9 mouse cellular contexts compared by ENCODE assay signal in the genomic region with DNA sequence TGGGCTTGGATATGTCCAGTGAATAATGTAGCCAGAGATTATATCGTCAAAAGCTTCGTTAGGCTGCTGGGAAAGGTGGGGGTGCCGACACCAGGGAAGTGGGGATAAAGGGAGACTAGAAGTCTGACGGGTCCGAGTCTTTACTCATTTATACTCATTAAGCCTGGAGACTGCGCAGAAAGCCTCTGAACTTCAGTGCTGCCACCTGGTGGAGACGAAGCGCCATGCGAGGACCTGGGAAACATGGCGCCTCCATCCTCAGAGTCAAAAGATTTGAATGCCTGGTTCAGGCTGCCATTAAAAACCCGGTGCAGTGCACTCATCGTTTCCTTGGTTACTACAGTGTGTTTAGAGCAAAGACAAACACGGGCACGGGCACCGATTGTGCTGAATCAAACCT.
A peak's percentile ranks its signal among the peaks of the same experiment; 100 is the strongest.
DNase-seq lines count a peak whose midpoint lies in the region; ATAC-seq lines count a peak whose summit lies in the region.
"Had no signal": no experiment of that assay in that cellular context is flagged by ENCODE, and none has a peak within 500 bp of the region (broad histone marks: within the 10 kb centered on the region; RNA-seq: fewer than 3 reads in every experiment).

No protein-coding gene starts in this region.

- no peak overlapping the region for H3K27ac ChIP-seq in heart, embryonic 11.5 days (ENCODE audit: low read depth, low read length)
- no peak overlapping the region for H3K27ac ChIP-seq in embryonic facial prominence, embryonic 13.5 days
- H3K27ac ChIP-seq: neural tube, embryonic 13.5 days had no signal

- no peaks in the 10 kb centered on the region for H3K9me3 ChIP-seq in heart, embryonic 11.5 days (replicated peaks; ENCODE audit: control insufficient read depth, low read length)
- H3K9me3 ChIP-seq in embryonic facial prominence, embryonic 13.5 days: no peaks in the 10 kb centered on the region
- H3K9me3 ChIP-seq: neural tube, embryonic 13.5 days had no signal

- no peak overlapping the region for H3K9ac ChIP-seq in heart, embryonic 11.5 days (ENCODE audit: low read depth, low read length)
- no peak overlapping the region for H3K9ac ChIP-seq in embryonic facial prominence, embryonic 13.5 days
- H3K9ac ChIP-seq: neural tube, embryonic 13.5 days had no signal

- H3K4me3 ChIP-seq in heart, embryonic 11.5 days (ENCODE audit: low read depth, low read length): no peak overlapping the region
- H3K4me3 ChIP-seq in embryonic facial prominence, embryonic 13.5 days: no peak overlapping the region
- H3K4me3 ChIP-seq: neural tube, embryonic 13.5 days had no signal

- H3K4me1 ChIP-seq in heart, embryonic 11.5 days (ENCODE audit: control insufficient read depth, insufficient read depth, low read length): no peaks in the 10 kb centered on the region
- H3K4me1 ChIP-seq in embryonic facial prominence, embryonic 13.5 days: peaks cover 7% of the 10 kb centered on the region; the same call in 1 of the 2 replicates
- H3K4me1 ChIP-seq: neural tube, embryonic 13.5 days had no signal

- 50% methylated on average over 15 of the region's 15 CpGs for WGBS in heart, embryonic 11.5 days (ENCODE audit: insufficient replicate concordance)
- 56% methylated on average over 15 of the region's 15 CpGs for WGBS in embryonic facial prominence, embryonic 13.5 days

- no peak overlapping the region; the same call in 1 of the 2 replicates for H3K4me2 ChIP-seq in heart, embryonic 11.5 days
- 0 out of 2 replicates have a peak overlapping the region, but pooled peaks have one; percentile 9 for H3K4me2 ChIP-seq in embryonic facial prominence, embryonic 13.5 days
- H3K4me2 ChIP-seq: neural tube, embryonic 13.5 days had no signal

- peak; percentile 52 to 86 for DNase-seq in heart, adult 18-20 months
- peak; percentile 20 for DNase-seq in adrenal gland, adult 8-10 months
- peak; percentile 71 to 80 for DNase-seq in heart, postnatal 36 days
- peak; percentile 5 for DNase-seq in layer of hippocampus, adult 9-10 months (ENCODE audit: low spot score)
- DNase-seq in testis, postnatal 10 days (ENCODE audit: low spot score): peak; percentile 75

- intact Hi-C loops in heart, postnatal 36 days (cut with DNase I): loop anchor here (1.0 to 5.0 kb wide), 3 partner anchors 52 to 342 kb away; no protein-coding TSS in a partner anchor

- no peak for ATAC-seq in heart, embryonic 11.5 days (replicated peaks; ENCODE audit: insufficient number of reproducible peaks, low FRiP score, low TSS enrichment)
- ATAC-seq in embryonic facial prominence, embryonic 13.5 days (ENCODE audit: insufficient number of reproducible peaks, insufficient read depth, low FRiP score, low TSS enrichment, low read depth): no peak
- peak; percentile 95 for ATAC-seq in megakaryocyte progenitor cell, adult 5-6 weeks (replicated peaks; ENCODE audit: poor library complexity)

- H3K36me3 ChIP-seq in heart, embryonic 11.5 days (ENCODE audit: control insufficient read depth, insufficient read depth, low read length): no peaks in the 10 kb centered on the region
- H3K36me3 ChIP-seq in embryonic facial prominence, embryonic 13.5 days: no peaks in the 10 kb centered on the region
- H3K36me3 ChIP-seq: neural tube, embryonic 13.5 days had no signal

- H3K27me3 ChIP-seq in heart, embryonic 11.5 days (ENCODE audit: control insufficient read depth, insufficient read depth, low read length): no peaks in the 10 kb centered on the region
- no peaks in the 10 kb centered on the region for H3K27me3 ChIP-seq in embryonic facial prominence, embryonic 13.5 days
- H3K27me3 ChIP-seq: neural tube, embryonic 13.5 days had no signal

Comparison
In these comparisons a context has a peak if more than half of its experiments do, and no peak if none do; other contexts are left out.
1. DNase-seq: peak in every context shown above with its lines; median percentile 76 in heart, postnatal 36 days; 75 in testis, postnatal 10 days; 69 in heart, adult 18-20 months; 20 in adrenal gland, adult 8-10 months; 5 in layer of hippocampus, adult 9-10 months.